Mouse (Mus musculus) testis, adult 2 months (tissue): ENCODE results near the gene Crhr1.

ENCODE experiments used
- CTCF ChIP-seq: fragments of 200-500 bp; IDR thresholded peaks from 2 replicates; pipeline ENCODE4 v1.5.1; 2012; ENCODE audit warnings: low read depth, mild to moderate bottlenecking, inconsistent platforms, low read length, moderate library complexity; ENCODE audit not compliant: control insufficient read depth, insufficient read depth, insufficient replicate concordance
- POLR2A ChIP-seq: fragments of 200-500 bp; IDR thresholded peaks from 2 replicates; pipeline ENCODE4 v1.6.1; 2012; ENCODE audit warnings: low read depth, mild to moderate bottlenecking, inconsistent platforms, low read length, moderate library complexity; ENCODE audit not compliant: control insufficient read depth

- no peak for TF ChIP-seq CTCF
- TF ChIP-seq POLR2A, result no peak
Measured at GRCm38 (mm10) chr11:104195382-104195781, 62.7 kb downstream of the Crhr1 start.
